Mouse (Mus musculus): Measurements from ENCODE around the gene Nelfcd. TPM values are rescaled to one million over a fixed set of nuclear protein-coding genes. Genes with fewer than 3 reads are reported as not detected.

Nelfcd gene
- polyA plus RNA-seq (2015; fragmentation: Nextera tagmentation; extraction: Ambion mirVana), result 75.2 and 82.0 TPM in 2 replicates

DNA sequence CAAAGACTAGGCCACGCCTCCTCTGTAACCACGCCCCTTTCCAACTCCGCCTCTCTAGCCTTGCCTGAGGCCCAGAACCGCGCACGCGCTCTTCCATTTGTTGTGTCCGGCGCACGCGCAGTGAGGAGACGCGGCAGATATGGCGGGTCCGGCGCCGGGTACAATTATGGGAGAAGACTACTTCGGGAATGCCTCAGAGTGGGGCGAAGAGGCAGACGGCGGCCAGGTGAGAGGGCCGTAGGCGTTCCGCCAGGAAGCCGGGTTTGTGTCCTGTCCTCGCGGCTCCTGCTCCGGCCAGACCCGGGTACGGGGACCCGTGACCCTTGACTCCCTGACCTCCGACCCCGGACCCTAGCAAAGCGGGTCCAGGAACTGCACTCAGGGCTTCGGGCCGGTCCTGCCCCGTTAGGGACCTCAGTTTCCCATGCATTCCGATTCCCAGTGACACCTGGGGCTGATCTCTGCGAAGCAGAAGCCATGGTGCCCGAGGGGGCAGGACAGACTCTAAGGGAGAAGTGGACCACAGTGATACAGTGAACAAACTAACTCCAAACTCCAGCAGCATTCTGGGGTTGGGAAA lies at the start of gene Nelfcd:
Gene Nelfcd, plus strand, starts transcription at position 74 of the 580 bp plus-strand sequence.
- ATAC-seq (ENCODE audit: low read depth) (peak; percentile 95), DNase-seq (peak; percentile 93)
- Histone ChIP-seq H3K4me3 (replicated peaks) (peak within 1 kb of the TSS; percentile 94), H3K27ac (peak within 1 kb of the TSS; percentile 80), H3K4me1 (replicated peaks) (peaks cover 39% of the 10 kb centered on the region), H3K36me3 (peaks cover 30% of the 10 kb centered on the region), H3K9ac (peak within 1 kb of the TSS; percentile 95), H3K27me3 (no peaks in the 10 kb centered on the region; the same call in 1 of the 2 replicates), H3K4me2 (peak within 1 kb of the TSS; percentile 90), H3K9me3 (replicated peaks) (no peaks in the 10 kb centered on the region)
- under 1% methylated on average over 40 of the region's 40 CpGs for WGBS (ENCODE audit: insufficient replicate concordance)

DNA sequence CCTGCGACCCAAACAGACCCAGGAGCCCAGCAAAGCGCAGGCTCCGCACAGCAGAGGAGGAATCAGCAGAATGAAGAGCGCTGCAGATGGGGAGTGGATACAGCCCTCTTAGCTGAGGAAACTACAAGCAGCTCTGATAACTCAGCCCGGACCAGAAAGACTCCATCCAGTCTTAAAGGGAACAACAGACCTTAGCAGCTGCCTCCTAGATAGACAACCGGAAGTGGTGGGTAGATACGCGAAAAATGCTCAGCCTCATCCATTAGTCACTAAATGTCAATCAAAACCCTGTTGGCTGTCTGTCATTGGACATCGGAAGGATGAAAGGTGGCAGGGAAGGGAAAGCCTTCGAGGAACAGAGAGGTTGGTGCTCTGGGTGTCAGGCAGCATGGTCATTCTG lies 49.0 kb upstream of the Nelfcd start:
- 53% methylated on average over 10 of the region's 10 CpGs for WGBS (ENCODE audit: insufficient replicate concordance)
- no peak overlapping the region for H3K27ac ChIP-seq
- DNase-seq (no peak), ATAC-seq (ENCODE audit: low read depth) (no peak)
- no peaks in the 10 kb centered on the region for H3K9me3 ChIP-seq (replicated peaks)
- H3K27me3 ChIP-seq, result 0 out of 2 replicates have a peak, but pooled peaks cover 5% of the 10 kb centered on the region
- H3K4me3 ChIP-seq (replicated peaks), result no peak overlapping the region
- H3K9ac ChIP-seq, result no peak overlapping the region
- H3K4me1 ChIP-seq (replicated peaks), result no peaks in the 10 kb centered on the region
- H3K36me3 ChIP-seq, result no peaks in the 10 kb centered on the region
- H3K4me2 ChIP-seq, result no peak overlapping the region

DNA sequence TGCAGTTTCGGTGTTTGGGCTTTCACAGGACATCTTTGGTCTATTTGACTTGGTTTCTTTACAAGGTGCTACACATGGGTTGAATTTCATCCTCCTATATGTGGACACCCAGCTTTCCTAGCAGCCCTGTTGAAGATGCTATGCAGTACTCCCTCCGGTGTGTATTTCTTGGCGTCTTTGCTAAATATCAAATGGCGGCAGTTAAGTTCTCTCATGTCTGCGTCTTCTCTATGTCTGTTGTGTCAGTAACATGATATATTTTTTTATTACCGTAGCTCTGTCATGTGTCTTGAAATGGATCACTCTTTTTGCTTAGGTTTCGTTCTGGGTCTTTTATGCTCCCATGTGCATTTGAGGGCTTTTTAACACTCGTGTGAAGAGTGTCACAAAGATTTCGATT lies 34.6 kb upstream of the Nelfcd start:
- Histone ChIP-seq H3K4me2 (no peak overlapping the region), H3K9ac (no peak overlapping the region), H3K27ac (no peak overlapping the region), H3K36me3 (no peaks in the 10 kb centered on the region), H3K4me3 (replicated peaks) (no peak overlapping the region), H3K27me3 (no peaks in the 10 kb centered on the region), H3K9me3 (replicated peaks) (no peaks in the 10 kb centered on the region), H3K4me1 (replicated peaks) (no peaks in the 10 kb centered on the region)
- ATAC-seq (ENCODE audit: low read depth), result no peak
- WGBS (ENCODE audit: insufficient replicate concordance), result 79% methylated on average over 9 of the region's 9 CpGs
- DNase-seq, result no peak

DNA sequence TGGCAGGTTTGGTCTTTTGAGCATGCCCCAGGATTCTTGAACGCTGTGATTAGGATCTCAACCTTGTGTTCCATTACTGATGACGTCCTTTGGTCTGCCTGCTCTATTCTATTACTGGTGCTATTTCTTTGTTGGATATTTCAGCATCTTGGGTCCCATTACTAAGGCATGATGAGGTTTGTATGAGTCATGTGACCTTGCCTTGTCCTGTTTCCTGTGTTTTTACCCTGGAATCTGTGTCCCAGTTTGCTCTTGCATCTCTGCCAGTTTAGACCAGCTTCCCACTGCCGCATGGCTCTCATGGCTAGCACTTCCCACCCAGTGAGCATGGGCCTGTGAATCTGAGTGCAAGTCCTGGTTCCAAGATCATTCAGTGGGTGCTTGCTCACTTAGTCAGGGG lies 23.7 kb upstream of the Nelfcd start:
- DNase-seq (no peak), ATAC-seq (ENCODE audit: low read depth) (no peak)
- Histone ChIP-seq H3K4me1 (replicated peaks) (no peaks in the 10 kb centered on the region), H3K9ac (no peak overlapping the region), H3K4me3 (replicated peaks) (no peak overlapping the region), H3K27ac (no peak overlapping the region), H3K36me3 (no peaks in the 10 kb centered on the region), H3K4me2 (no peak overlapping the region), H3K27me3 (no peaks in the 10 kb centered on the region; the same call in 1 of the 2 replicates), H3K9me3 (replicated peaks) (no peaks in the 10 kb centered on the region)
- 70% methylated on average over 3 of the region's 3 CpGs for WGBS (ENCODE audit: insufficient replicate concordance)

DNA sequence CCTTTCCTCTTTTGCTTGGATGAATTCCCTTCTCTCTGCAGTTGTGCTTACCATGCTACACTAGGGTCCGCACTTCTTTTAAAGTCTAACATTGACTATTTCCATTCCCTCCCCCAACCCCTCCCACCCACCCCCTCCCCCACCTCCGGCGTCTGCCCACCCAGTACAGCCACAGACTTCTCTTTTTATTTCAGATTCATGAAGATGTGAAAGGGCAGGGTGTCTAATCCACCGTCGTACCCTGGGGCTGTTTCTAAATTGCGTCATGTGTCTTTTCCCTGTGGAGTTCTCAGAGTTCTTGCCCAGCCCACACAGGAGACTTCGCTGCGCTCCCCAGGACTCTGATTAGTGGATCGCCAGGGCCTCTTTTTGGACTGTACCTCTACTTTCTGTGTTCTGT lies 23.1 kb upstream of the Nelfcd start:
- Histone ChIP-seq H3K9me3 (replicated peaks) (no peaks in the 10 kb centered on the region), H3K27ac (no peak overlapping the region), H3K4me2 (no peak overlapping the region), H3K27me3 (no peaks in the 10 kb centered on the region; the same call in 1 of the 2 replicates), H3K36me3 (no peaks in the 10 kb centered on the region), H3K4me1 (replicated peaks) (no peaks in the 10 kb centered on the region), H3K9ac (no peak overlapping the region), H3K4me3 (replicated peaks) (no peak overlapping the region)
- no peak for ATAC-seq (ENCODE audit: low read depth)
- WGBS (ENCODE audit: insufficient replicate concordance), result 62% methylated on average over 9 of the region's 9 CpGs
- DNase-seq, result no peak

DNA sequence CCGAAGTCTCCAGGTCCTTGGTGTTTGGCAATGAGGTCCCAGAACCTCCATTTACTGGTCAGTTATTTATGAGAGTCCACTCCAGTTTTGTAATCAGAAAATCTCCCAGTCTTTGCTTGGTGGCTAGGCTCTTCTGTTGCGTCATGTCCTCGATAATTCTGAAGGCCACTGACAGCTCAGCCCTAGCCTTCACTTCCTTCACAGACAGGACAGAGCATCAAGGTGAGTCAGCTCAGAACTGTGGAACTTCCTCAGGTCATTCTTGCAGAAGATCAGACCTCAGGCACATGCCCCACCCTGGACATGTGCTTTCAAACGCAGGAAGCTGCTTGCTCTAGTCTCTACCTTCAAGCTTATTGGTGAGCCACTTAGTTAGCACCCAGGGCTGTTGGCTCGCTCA lies 22.2 kb upstream of the Nelfcd start:
- WGBS (ENCODE audit: insufficient replicate concordance), result 45% methylated on average over 5 of the region's 5 CpGs
- Histone ChIP-seq H3K4me1 (replicated peaks) (no peaks in the 10 kb centered on the region), H3K9ac (no peak overlapping the region), H3K27me3 (no peaks in the 10 kb centered on the region), H3K27ac (no peak overlapping the region), H3K4me3 (replicated peaks) (no peak overlapping the region), H3K4me2 (no peak overlapping the region), H3K36me3 (no peaks in the 10 kb centered on the region), H3K9me3 (replicated peaks) (no peaks in the 10 kb centered on the region)
- ATAC-seq (ENCODE audit: low read depth) (no peak), DNase-seq (no peak)

DNA sequence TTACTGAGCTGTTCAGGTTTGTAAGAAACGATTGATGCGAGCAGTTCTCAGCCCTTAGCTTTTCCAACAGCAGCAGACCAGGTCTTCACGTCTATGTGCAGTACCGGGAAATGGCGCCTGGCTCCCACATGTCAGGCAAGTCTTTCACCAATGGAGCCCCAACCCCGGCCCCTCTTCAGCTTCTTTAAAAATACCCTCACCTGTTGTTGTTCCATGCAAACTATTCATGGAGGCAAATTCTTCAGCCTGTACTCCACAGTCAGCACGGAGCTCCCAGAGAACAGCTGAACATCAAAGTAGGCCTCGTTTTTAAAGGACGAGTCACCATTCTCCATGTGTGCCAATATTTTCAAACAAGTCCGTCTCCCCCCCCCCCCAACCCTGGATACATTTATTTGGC lies 19.0 kb upstream of the Nelfcd start:
- Histone ChIP-seq H3K36me3 (no peaks in the 10 kb centered on the region), H3K27me3 (no peaks in the 10 kb centered on the region), H3K4me1 (replicated peaks) (no peaks in the 10 kb centered on the region), H3K4me3 (replicated peaks) (no peak overlapping the region), H3K4me2 (no peak overlapping the region), H3K27ac (no peak overlapping the region), H3K9ac (no peak overlapping the region), H3K9me3 (replicated peaks) (no peaks in the 10 kb centered on the region)
- WGBS (ENCODE audit: insufficient replicate concordance), result 74% methylated on average over 10 of the region's 10 CpGs
- ATAC-seq (ENCODE audit: low read depth), result no peak
- DNase-seq, result no peak

DNA sequence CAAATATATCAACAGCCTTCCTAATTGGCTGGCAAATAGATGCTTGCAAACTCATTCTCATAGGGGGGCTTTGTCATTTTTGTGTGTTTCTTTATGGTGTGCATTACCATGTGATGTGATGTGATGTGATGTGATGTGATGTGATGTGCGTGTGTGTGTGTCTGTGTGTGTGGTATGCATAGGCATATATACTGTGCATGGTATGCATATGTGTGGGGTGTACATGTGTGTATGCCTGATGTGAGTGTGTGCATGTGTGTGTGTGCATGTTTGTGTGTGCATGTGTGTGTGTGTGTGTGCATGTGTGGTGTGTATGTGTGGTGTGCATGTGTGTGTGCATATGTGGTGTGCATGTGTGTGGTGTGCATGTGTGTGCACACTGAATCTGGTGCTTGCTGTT lies 18.5 kb upstream of the Nelfcd start:
- Histone ChIP-seq H3K27ac (no peak overlapping the region), H3K4me3 (replicated peaks) (no peak overlapping the region), H3K27me3 (no peaks in the 10 kb centered on the region), H3K36me3 (no peaks in the 10 kb centered on the region), H3K4me1 (replicated peaks) (no peaks in the 10 kb centered on the region), H3K9ac (no peak overlapping the region), H3K4me2 (no peak overlapping the region), H3K9me3 (replicated peaks) (no peaks in the 10 kb centered on the region)
- ATAC-seq (ENCODE audit: low read depth) (no peak), DNase-seq (no peak)
- 67% methylated on average over 1 of the region's 1 CpGs for WGBS (ENCODE audit: insufficient replicate concordance)

DNA sequence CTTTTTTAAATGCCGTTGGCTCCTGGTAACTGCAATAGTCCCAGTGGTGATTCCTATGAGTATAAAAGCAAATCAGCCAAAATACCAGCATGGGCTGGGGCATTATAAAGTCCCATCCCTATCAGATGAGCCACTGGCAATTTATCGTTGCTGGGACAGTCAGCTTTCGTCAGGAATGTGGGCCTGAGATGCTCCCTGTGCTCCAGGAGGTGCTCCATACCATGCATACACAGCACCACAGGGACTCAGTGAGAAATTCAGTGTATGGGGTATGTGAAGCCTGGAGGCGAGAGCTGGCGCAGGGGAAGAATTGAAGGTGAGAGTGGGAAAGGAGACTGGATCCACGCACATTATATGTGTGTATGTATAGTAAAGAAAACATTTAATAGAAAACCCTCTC lies 17.7 kb upstream of the Nelfcd start:
- DNase-seq, result no peak
- WGBS (ENCODE audit: insufficient replicate concordance), result 67% methylated on average over 6 of the region's 6 CpGs
- H3K9me3 ChIP-seq (replicated peaks), result no peaks in the 10 kb centered on the region
- no peak overlapping the region for H3K4me2 ChIP-seq
- no peak overlapping the region for H3K4me3 ChIP-seq (replicated peaks)
- no peaks in the 10 kb centered on the region for H3K27me3 ChIP-seq
- H3K36me3 ChIP-seq, result no peaks in the 10 kb centered on the region
- no peaks in the 10 kb centered on the region for H3K4me1 ChIP-seq (replicated peaks)
- H3K27ac ChIP-seq, result no peak overlapping the region
- H3K9ac ChIP-seq, result no peak overlapping the region
- ATAC-seq (ENCODE audit: low read depth), result no peak

DNA sequence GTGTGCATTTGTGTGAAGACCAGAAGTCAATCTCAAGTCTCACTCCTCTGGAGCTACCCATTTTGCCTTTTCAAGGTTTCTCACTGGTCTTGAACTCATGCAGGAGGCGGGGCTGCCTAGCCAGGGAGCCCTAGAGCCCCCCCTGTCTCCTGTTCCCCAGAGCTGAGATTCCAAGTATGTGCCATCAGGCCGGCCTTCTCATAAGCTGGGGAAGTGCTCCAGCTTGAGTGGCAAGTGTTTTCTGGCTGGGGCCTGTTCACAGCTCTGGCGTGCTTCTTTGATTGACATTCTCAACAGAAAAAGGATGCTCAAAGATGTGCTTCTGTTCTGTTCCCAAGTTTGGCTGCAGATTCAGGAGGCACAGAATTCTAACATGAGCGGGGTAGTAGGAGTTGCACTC lies 15.2 kb upstream of the Nelfcd start:
- ATAC-seq (ENCODE audit: low read depth), result no peak
- no peaks in the 10 kb centered on the region for H3K27me3 ChIP-seq
- H3K4me3 ChIP-seq (replicated peaks), result no peak overlapping the region
- no peak overlapping the region for H3K9ac ChIP-seq
- no peaks in the 10 kb centered on the region for H3K4me1 ChIP-seq (replicated peaks)
- WGBS (ENCODE audit: insufficient replicate concordance), result 56% methylated on average over 4 of the region's 4 CpGs
- H3K36me3 ChIP-seq, result no peaks in the 10 kb centered on the region
- no peaks in the 10 kb centered on the region for H3K9me3 ChIP-seq (replicated peaks)
- no peak overlapping the region for H3K27ac ChIP-seq
- no peak overlapping the region for H3K4me2 ChIP-seq
- DNase-seq, result no peak

DNA sequence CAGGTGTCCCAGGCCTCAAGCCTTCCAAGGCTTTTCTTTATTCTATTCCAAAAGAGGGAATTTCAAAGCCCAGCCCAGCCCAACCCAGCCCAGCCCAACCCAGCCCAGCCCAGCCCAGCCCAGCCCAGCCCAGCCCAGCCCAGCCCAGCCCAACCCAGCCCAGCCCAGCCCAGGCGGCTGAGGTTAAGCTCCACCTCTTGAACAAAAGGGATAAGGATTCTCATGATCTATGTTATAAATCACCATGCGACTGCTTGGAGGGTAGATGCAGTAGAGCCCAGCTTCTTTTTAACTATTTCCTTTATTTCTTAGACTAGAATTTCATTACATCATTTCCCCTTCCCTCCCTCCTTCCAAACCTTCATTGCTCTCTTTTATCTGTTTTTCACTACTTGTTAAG lies 5.4 kb upstream of the Nelfcd start:
- no peaks in the 10 kb centered on the region for H3K9me3 ChIP-seq (replicated peaks)
- ATAC-seq (ENCODE audit: low read depth), result peak; percentile 79
- H3K27ac ChIP-seq, result no peak overlapping the region
- no peak overlapping the region for H3K4me3 ChIP-seq (replicated peaks)
- H3K4me2 ChIP-seq, result no peak overlapping the region
- peaks cover 26% of the 10 kb centered on the region for H3K4me1 ChIP-seq (replicated peaks)
- no peak overlapping the region for H3K9ac ChIP-seq
- 17% methylated on average over 2 of the region's 2 CpGs for WGBS (ENCODE audit: insufficient replicate concordance)
- H3K36me3 ChIP-seq, result no peaks in the 10 kb centered on the region
- peaks cover 8% of the 10 kb centered on the region for H3K27me3 ChIP-seq
- no peak for DNase-seq

DNA sequence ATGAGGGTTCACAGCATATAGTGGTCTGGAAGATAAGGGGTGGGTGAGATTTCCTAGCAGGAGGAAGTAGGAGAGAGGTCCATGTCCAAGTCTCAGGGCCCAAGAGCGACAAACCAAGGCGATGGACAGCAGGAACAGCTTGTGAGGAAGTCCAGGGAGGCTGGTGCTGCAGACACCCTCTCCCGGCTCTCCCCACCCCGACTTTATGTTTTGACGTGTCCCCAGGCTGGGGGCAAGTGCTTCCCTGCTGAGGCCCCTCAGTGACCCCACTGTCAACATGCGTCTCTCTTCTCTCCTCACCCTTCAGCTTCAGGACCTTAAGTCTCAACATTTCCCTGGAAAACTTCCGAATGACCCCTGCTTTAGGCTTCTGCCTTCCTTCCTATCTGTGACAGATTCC lies 2.5 kb upstream of the Nelfcd start:
- H3K4me3 ChIP-seq (replicated peaks), result no peak overlapping the region
- H3K9ac ChIP-seq, result no peak overlapping the region
- H3K27ac ChIP-seq, result no peak overlapping the region
- no peaks in the 10 kb centered on the region for H3K9me3 ChIP-seq (replicated peaks)
- H3K4me2 ChIP-seq, result no peak overlapping the region
- ATAC-seq (ENCODE audit: low read depth) (no peak), DNase-seq (no peak)
- peaks cover 47% of the 10 kb centered on the region for H3K4me1 ChIP-seq (replicated peaks)
- peaks cover 4% of the 10 kb centered on the region; the same call in 1 of the 2 replicates for H3K36me3 ChIP-seq
- peaks cover 6% of the 10 kb centered on the region for H3K27me3 ChIP-seq
- WGBS (ENCODE audit: insufficient replicate concordance), result 62% methylated on average over 7 of the region's 7 CpGs

Data from liver, embryonic 13.5 days (tissue).